Comparison of ENCODE assay signal across 19 mouse cellular contexts in genomic region chr8:111588336-111588735, GRCm38 (mm10).
"Had no signal": no experiment of that assay in that cellular context is flagged by ENCODE, and none has a peak within 500 bp of the region (broad histone marks: within the 10 kb centered on the region; RNA-seq: fewer than 3 reads in every experiment).

No protein-coding gene starts in this region.

- H3K4me3 ChIP-seq: layer of hippocampus, adult 2 months; left cerebral cortex, adult 2 months; midbrain, embryonic 12.5 days; midbrain, embryonic 15.5 days; neural tube, embryonic 12.5 days; neural tube, embryonic 15.5 days had no signal

- ATAC-seq: lung, postnatal 0 days; midbrain, embryonic 15.5 days had no signal

- DNase-seq: kidney, postnatal 25 days; layer of hippocampus, postnatal 36 days; lung, embryonic 14.5 days; right cerebral cortex, adult 18-20 months; right cerebral cortex, postnatal 14 days; right cerebral cortex, postnatal 4 days; thymus, adult 2 months; thymus, postnatal 14 days; thymus, postnatal 4 days had no signal

- H3K9me3 ChIP-seq: midbrain, embryonic 12.5 days; midbrain, embryonic 15.5 days; neural tube, embryonic 12.5 days; neural tube, embryonic 15.5 days had no signal

- H3K27ac ChIP-seq: kidney, postnatal 0 days; layer of hippocampus, adult 2 months; left cerebral cortex, adult 2 months; macrophage; midbrain, embryonic 12.5 days; midbrain, embryonic 15.5 days; neural tube, embryonic 12.5 days; neural tube, embryonic 15.5 days; stomach, postnatal 0 days had no signal

- H3K9ac ChIP-seq: lung, embryonic 14.5 days; midbrain, embryonic 12.5 days; midbrain, embryonic 15.5 days; neural tube, embryonic 12.5 days; neural tube, embryonic 15.5 days had no signal

- H3K4me2 ChIP-seq: lung, embryonic 14.5 days; midbrain, embryonic 12.5 days; midbrain, embryonic 15.5 days; neural tube, embryonic 12.5 days; neural tube, embryonic 15.5 days had no signal

- H3K27me3 ChIP-seq: midbrain, embryonic 12.5 days; midbrain, embryonic 15.5 days; neural tube, embryonic 12.5 days; neural tube, embryonic 15.5 days had no signal

- H3K36me3 ChIP-seq: midbrain, embryonic 12.5 days; midbrain, embryonic 15.5 days; neural tube, embryonic 15.5 days had no signal
